Mouse (Mus musculus) gastrocnemius, postnatal 14 days (tissue): ENCODE results near the gene Neurog1. TPM values are rescaled to one million over a fixed set of nuclear protein-coding genes. Genes with fewer than 3 reads are reported as not detected.

Source experiments
- DNase-seq: peaks from one replicate; pipeline ENCODE4 v3.0.0; 2021; ENCODE audit warnings: mixed read lengths
- intact Hi-C: fragments of 180-260 bp; cut with DNase I; formaldehyde crosslinking; loops from one replicate; pipeline ENCODE4 v1.15.1; 2025; ENCODE audit warnings: low total_unique reads
- total RNA-seq, 2 experiments: library from RNA; stranded (reverse); gene quantifications; 2 replicates each; pipeline ENCODE4 v1.2.3; 2021

The Neurog1 gene
- total RNA-seq, 2 experiments from 2014 or later = not detected

DNA sequence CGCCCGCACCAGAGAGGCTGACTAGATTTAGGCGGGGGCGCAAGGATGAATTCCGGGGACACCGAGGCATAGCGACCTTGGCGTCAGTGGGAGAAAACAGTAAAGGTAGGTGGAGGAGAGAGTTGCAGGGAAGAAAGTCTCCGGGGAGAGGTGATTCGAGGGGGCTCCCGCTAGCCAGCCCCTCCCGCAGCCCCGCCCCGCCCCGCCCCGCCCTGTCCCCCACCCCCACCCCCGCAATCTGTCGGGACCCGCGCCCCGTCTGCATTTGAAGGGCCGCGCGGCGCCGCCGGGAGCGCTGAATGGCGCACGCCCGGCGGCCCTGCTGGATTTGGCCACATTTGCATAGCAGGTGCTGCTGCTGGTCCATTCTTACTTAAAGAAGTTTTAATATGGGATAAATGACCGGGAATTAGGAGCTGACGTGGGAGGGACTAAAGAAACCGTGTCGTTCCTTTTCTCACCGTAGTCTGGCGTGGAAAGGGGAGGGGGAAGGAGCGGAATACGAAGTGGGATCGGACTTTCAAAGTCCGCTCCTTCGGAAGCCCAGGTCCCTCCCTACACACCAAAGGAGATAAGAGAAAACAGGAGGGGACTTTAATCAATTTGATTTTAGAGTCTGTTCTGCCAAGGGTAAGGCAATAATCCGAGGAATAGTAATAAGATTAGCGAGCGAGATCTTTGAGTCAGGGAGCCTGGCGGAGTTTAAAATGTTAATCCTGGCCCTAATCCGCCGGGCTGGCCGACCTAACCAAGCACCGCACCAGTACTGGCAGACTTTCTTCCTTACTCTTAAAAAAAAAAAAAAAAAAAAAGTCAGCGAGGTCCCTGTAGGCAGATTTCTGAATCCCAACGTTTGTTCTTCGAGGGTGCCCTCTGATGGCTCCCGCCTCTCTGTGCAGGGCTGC, 7.3 kb upstream of the Neurog1 start:
- no peak for DNase-seq
- intact Hi-C loops = no loop called here

DNA sequence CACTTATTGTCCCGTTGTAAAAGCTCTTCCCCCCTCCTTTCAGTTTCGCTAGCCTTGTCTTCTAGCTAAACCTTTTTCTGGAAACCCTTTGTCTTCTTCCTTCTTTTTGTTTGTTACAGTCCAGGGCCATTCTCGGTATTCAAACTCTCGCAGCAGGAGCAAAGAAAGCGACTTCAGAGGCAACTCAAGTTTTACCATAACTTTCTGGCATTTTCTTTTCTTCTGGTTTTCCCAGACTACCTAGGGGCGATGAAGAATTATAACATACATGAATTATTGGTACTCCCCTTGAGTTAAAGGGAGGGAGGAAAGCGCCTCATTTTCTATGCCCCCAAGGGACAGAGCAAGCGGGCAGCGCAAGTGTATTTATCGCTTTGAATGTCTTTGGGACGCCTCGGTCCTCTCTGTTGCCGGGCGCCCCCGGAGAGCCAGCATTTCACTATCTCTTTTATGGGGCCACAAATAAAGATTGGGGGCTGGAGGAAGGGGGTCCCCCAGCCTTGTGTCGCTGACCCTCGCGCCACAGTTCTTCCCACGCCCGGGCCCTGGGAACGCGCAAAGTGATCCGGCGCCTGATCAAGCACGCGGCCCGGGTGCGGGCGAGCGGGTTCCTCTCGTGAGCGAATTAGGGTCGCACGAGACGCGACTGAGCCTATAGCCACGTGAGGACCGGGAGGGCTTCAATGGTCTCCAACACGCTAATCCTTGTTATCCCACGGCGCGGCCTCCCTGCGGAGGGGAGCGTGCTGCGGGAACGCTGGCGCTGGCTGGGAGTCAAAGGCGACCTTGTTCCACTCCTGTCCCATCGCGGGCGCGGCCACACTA, 6.4 kb upstream of the Neurog1 start:
- no peak for DNase-seq
- intact Hi-C loops = no loop called here

DNA sequence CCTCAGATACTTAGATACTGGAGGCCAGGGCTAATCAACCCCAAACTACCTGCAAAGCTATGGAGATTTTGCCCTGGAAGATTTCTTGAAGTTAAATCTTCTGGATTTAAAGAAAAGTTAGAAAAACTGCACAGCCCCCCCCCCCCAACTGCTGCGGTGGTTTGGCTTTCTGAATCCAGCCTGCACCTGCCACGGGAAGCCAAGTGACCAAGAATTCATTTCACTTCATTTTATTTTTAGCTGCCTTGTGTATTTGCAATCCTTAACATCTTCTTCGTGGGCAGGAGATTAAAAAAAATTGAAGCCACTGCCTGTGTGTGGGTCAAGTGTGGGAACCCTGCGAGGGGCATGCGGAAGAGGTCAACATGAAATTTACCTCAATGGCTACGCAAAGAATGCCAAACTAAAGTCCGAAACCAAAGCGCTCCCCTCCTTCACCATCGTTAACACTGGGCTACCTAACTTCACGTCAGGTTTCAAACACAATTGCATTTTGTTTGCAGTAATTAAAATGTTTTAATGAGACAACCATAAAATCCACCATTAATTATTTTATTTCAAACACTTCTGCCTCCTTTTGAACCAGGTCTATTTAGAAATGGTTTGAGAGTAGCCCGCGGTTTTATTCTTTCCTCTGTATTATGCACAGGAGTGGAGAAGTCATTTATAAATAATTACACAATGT, 5.6 kb upstream of the Neurog1 start:
- intact Hi-C loops = no loop called here
- no peak for DNase-seq

DNA sequence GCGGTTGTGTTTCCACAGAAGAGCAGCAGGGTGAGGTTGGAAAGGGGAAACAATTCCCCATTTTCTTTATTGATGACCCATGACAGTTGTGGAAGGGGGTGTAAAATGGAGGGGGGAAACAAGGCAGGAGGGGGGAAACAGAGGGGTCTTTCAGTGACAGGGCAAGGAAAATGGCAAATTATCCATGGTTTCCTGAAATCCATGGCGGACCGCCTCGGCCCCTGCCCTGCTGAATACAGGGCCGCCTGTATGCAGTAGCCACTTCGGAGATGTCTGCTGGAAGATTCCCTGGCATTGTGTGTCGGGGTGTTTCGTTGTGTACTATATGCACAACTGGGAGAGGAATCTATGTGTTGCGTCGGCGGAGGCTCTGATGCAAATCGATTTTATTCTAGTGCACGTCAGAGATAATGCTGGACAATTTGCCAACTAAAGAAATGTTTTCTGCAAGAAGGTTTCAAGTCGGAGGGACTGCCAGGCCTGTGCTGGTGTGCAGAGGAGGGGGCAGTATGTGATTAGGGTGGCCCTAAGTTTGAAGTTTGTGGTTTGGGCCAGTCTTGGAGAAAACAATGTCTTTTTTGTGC, 4.8 kb upstream of the Neurog1 start:
- DNase-seq = no peak
- intact Hi-C loops = no loop called here

DNA sequence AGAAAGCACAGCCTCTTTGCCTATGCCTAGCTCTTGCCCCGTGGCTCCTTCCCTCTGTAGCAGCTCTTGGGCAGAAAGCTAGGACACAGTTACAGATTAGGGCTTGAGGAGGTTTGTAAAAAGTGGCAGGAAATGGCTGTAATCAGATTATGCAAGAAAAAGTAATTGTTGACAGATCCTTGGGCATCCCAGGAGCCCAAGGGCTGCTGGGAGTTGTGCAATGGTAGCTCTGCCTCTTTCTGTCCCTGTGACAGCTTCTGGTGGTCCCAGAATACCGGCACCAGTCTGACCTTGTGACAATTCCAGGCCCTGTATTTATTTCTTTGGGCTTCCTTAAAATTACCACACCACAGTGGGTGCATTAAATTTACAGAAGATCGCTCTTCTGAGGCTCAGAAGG, 1.4 kb upstream of the Neurog1 start:
- no peak for DNase-seq
- intact Hi-C loops = no loop called here

DNA sequence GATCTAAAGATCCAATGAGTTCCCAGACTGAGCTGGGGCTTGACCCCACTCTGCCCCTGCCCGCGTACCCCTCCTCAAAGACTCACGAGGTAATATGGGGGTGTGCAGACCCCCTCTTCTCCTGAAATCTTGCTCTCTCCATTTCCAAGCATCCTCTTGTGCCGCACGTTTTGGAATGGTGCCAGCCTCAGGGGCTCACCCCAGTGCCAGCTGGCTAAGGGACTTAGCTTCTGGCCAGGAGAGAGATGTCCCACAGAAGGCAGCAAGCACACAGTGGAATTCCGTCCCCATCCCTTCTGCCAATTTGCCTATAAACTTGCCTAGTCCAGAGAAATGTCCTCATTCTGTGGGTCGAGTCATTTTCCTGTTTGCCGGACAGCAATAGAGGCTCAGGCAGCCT, 820 bp upstream of the Neurog1 start:
- DNase-seq = no peak
- intact Hi-C loops = no loop called here

DNA sequence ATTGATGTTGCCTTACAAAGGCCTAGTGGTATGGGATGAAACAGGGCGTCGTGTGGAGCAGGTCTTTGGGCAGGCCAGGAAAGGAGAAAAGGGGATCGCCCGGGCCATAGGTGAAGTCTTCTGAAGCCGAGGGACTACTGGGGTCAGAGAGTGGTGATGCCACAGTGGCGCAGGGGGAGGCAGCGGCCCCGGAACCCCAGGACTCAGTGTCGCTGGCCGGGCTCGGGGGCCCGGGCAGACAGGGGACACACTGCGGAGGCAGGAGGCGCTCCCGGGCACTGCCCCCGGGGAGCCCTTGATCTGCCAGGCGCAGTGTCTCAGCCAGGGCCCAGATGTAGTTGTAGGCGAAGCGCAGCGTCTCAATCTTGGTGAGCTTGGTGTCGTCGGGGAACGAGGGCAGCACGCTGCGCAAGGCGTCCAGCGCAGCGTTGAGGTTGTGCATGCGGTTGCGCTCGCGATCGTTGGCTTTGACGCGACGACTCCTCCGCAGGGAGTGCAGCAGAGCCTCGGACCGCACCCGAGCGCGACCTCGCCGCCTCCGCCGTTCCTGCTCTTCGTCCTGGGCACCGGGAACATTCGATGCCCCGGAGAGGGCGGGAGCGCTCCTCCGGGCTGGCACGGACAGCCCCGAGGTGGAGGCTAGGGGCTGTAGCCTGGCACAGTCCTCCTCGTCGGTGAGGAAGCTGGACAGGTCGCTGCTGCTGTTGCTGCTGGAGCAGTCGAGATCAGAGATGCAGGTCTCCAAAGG, 613 bp downstream of the Neurog1 start:
- intact Hi-C loops = no loop called here
- DNase-seq = no peak

DNA sequence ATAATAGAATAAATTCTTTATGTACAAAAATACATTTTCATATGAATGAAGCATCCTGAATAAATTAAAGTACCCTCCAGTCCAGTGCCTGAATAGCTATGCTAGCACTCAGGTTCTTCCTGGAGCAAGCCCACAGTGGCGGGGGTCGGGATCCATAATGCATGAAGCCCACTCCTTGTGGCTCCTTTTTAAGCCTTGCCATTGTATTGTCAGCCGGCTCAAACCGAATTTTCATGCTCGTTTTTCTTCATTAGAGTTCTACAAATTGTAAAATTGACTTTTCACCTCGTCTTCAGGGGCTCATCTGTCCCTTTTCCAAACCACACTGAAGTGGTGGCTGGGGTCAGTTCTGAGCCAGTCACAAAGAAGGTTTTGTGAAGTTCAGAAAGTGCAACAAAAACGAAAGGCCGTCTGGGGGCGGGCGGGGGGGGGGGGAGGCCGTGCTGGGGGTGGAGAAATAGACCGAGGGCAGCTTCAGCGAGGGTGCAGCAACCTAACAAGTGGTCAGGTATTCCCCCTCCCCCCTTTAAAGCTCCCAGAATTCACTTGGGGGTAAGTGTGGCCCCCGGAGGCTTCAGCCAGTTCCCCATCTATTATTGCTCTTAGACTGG, 1.3 kb downstream of the Neurog1 start:
- intact Hi-C loops = no loop called here
- DNase-seq = no peak

DNA sequence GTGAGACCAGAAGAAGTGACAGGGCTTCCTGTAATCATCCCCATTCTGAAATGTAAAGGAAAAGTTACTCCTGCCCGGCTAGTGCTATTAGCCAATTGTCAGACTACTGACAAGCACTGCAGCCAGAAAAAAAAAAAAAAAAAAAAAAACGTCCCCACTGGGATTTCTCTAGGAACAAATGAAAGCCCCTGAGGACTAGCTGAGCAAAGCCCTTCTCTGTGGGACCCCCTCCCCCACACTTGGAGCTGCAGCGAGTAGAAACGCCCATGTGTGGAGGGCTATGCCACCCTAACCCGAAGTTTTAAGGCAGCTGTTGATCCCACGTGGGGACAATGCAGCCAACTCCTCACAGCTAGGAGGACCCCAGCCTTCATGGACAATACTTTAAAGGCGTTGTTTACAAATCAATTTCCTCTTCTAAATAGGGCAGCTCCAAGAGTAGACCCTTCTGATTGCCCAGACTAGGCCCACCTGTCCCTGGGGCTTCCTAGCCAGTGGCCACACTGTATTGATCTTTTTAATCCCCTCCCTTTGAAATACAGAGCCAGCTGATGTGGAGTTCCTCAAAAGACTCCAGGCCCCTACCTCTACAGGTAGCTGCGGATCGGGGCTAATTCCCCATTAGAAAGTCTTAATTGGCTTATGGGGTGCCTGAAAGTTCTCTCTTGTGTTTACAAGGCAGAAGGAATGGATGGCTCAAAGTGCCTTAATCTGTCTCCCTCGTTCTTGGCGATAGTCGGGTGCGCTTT, 2.2 kb downstream of the Neurog1 start:
- DNase-seq = no peak
- intact Hi-C loops = no loop called here

DNA sequence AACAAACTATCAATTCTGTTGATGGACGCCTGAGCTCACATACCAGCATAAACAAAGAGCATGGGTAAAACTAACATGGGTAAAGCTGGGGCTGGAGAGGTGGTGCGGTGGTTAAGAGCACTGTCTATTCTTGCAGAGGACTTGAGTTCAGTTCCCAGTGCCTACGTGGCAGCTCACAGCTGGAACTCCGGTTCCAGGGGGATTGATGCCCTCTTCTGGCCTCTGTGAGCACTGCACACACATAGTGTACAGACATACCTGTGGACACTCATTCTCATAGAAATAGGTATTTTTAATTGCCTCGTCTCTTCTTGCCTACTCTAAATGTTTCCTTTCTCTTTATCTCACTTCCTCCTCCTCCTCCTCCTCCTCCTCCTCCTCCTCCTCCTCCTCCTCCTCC, 8.9 kb downstream of the Neurog1 start:
- no peak for DNase-seq

DNA sequence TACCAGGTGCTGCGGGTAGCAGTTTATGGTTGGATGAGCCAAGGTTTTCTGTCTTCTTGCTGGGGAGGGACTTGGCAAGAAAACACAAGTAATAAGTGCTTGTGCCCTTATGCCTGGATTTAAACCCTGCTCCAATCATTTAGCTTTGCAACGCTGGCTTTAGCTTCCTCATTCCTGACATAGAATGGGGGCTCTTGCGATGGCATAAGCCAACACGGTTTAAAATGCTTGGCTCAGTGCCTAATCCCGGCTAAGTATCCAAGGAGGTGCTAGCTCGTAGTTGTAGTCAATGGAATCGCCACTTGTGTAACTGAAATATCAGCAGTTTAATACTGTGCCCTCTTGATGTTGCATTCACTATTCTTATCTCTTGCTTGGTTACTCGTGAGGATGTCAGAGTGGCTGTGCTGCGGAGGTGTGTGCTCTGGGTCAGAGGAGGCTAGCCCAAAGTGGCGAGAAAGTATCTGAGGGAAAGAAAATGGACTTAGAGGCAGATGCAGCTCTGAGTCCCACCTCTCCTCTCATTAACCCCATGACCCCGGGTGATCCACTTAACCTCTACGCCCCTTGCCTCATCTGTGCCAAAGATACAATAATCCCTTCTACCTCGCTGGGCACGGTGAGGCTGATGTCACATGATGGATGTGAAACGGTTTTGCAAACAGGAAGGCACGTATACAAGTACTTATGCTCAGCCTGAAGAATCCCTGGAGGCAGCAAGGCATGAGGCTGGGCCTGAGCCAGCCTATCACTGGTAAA, 11.8 kb downstream of the Neurog1 start:
- intact Hi-C loops = no loop called here
- DNase-seq = no peak

More for the DNA sequence above, 8.9 kb downstream of the Neurog1 start:
- intact Hi-C loops = no loop called here

DNA sequence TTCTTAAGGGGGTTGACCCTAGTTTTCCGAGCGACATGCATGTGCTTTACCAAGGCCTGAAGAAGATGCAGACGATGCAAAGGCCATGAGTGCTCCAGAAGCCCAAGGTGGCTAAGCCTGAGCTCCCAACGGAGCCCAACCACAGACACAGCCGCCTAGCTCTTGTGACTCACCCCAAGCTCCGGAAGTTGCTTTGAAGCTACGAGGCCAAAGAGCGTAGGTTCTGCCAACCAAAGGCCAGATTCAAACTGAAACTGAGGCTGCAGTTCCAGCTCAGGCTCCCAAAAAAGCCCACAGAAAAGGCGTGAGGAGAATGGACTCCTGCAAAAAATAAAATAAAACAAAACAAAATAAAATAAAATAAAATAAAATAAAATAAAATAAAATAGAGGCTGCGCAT, 14.1 kb downstream of the Neurog1 start:
- intact Hi-C loops = no loop called here

DNA sequence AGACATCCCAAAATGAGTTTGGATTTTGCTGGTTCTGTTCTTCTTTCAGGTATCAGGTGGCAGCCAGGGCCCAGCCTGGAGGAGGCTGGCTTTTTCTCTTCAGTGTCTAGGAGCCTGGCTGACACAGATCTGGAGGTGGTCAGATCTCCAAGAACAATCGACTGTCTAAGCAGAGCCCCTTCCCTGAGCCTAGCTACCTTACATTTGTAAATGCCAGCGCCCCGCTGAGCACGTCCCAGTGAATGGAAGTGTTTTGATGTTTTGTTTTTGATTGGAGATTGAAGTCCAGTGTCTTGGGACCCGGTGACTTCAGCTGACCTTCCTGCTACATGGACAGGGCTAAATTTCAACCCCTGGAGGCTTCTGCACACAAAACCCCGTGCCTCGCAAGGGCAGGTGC, 15.8 kb downstream of the Neurog1 start:
- DNase-seq = no peak
- intact Hi-C loops = no loop called here

More for the DNA sequence above, 14.1 kb downstream of the Neurog1 start:
- DNase-seq = no peak

DNA sequence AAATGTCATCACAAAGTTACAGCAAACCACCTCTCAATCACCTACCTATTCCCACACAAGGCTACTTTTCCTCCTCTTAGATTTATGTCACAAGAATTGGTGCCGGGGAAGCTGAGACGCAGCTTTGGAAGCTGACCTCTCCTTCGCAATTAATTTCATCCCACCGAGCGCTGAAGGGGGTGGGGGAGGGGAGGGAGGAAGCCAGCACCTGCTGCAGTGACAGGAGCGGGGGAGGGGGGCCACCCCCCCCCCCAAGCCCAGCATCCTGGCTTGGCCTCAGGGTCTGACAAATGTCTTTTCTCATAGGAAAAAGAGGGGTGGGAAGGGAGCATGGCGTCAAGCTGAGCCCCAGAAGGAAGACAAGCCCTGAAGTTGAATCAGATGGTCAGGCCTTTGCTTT, 23.2 kb downstream of the Neurog1 start:
- DNase-seq = no peak
- intact Hi-C loops = no loop called here

DNA sequence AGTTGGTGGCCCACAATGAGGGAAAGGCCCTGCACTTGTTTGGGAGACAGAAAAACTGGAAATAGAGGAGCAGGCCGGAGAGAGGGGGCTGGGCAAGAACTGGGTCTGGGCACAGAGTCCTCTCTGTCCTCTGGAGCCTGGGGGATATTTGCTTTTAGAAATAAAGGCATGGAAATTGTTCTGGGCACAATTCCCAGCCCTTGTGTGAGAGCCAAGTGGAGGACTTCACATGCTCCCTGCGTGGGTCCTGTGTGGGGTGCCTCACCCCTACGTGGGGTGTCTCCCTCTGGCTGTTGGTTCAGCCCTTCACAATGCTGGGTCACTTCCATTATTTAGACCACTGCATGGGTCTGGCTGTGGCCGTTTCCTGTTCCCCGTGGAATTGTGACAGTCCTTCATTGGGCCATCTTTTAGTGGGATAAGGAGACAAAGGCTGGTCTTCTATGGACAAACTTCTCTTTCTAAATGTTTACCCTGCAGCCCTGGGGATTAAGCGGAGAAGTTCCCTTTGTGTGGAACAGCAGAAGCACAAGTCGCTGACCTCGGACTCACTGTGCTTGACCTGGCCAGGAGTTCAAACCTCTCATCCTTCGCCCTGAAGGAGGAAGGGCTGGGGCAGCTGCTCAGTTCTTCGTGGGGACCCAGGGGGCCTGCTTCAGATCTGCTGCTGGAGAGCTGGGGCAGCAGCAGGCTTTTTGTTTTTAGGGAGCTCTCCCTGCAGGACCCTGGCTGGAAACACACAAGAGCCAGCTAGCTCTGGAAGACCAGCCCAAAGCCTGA, 25.6 kb downstream of the Neurog1 start:
- intact Hi-C loops = no loop called here
- no peak for DNase-seq

DNA sequence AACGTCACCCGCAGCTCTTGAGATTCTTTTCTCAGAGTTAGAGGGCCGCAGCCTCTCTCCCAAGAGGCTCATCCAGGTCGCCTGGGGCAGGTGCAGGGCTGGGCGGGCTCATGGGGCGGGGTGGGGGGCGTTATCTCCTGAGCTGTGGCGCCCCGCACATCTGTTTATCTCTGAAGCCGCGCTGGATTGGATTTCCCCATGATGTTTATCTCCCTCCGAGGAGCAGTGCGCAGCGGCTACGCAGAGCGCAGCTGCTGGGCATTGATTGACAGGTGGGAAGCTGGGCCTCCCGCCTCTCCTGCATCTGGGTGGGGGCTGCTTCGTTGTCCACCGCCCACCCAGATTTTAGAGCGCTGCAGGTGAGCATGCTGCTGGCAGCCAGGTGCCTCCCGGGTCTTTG, 28.3 kb downstream of the Neurog1 start:
- DNase-seq = no peak
- intact Hi-C loops = no loop called here

DNA sequence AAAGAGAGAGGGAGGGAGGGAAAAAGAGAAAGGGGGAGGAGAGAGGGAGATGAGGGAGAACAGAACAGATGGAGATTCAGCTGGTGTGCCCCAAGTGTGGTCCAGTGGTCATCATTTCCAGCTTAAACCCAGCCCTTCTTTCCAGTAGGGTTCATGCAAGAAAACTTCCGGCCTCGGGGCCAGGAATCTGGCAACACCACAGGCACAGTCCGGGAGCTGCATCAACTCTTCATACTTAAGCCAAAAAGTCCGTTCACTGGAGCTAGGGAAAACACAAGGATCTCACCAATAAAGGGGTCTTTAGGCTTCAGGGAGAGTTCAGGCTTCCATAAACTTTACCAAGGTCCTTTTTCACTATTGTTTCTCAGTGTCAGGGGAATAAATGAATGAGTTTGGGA, 29.1 kb downstream of the Neurog1 start:
- intact Hi-C loops = no loop called here
- DNase-seq = no peak
